Mouse (Mus musculus) liver, adult 2 months (tissue): ENCODE data around the gene Xylt1.

Source experiments
- CTCF ChIP-seq: fragments of 200-500 bp; IDR thresholded peaks from 2 replicates; pipeline ENCODE4 v1.5.1; 2011; ENCODE audit warnings: low read depth, low read length, control low read depth
- POLR2A ChIP-seq: fragments of 200-500 bp; IDR thresholded peaks from 2 replicates; pipeline ENCODE4 v1.6.1; 2011; ENCODE audit warnings: low read length, control low read depth; ENCODE audit not compliant: insufficient read depth; ENCODE audit errors: extremely low read depth

DNA sequence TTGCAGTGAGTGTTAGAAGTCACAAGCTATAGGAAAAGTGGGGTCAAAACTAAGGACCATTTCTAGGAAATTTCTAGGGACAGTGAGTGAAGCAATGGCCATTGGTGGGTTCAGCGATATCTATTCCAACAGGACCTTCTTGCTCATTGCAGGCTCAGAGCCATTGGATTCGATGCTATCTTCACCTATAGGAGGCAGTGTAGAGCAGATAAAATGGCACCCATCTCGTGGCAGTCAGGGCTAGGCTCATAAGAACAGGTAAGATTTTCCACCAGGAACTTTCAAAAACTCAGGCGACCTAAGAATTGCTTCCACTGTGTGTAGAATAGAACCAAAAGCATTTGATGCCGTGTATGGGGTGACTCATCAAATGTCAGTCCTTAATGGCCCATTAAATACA is 46.8 kb upstream of the Xylt1 start:
- no peak for TF ChIP-seq POLR2A
- no peak for TF ChIP-seq CTCF
